Mouse (Mus musculus) retina, embryonic 14.5 days (tissue): ENCODE data around the gene Prr13.

Source experiments
- DNase-seq: peaks from one replicate; pipeline ENCODE4 v3.0.0-alpha.2; 2015; ENCODE audit warnings: low spot score

The Prr13 gene

DNA sequence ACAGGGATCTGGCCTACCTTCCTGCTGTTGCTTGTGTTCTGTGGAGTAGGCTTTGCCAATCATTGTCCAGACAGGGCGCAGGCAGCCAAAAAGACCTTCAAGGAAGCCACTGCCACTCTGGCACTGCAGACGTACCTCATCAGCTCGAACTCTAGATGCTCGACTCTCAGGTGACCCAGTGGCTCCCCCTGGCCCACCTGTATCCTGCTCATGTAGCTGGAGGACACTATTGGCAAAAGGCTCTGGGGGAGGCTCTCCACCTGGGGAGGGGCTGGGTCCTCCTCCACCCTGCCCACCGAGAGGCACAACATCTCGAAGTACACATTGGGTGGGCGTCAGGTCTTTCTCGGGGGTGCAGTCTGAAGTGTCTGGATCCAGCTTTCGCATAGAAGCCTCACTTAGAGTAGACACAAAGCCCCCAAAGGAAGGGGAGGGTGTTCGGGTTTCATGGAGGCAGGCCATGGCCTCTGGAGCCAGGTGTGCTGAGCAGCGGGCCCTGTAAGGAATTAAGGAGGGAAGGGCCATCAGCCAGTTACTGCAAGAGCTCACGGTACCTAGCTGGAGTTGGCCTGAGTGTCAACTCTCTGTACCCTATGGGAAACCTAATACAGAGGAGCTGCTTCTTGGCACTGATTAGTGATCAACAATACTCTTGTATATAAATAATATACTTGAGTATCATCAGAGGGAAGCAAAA is 46.4 kb downstream of the Prr13 start:
- DNase-seq = no peak

DNA sequence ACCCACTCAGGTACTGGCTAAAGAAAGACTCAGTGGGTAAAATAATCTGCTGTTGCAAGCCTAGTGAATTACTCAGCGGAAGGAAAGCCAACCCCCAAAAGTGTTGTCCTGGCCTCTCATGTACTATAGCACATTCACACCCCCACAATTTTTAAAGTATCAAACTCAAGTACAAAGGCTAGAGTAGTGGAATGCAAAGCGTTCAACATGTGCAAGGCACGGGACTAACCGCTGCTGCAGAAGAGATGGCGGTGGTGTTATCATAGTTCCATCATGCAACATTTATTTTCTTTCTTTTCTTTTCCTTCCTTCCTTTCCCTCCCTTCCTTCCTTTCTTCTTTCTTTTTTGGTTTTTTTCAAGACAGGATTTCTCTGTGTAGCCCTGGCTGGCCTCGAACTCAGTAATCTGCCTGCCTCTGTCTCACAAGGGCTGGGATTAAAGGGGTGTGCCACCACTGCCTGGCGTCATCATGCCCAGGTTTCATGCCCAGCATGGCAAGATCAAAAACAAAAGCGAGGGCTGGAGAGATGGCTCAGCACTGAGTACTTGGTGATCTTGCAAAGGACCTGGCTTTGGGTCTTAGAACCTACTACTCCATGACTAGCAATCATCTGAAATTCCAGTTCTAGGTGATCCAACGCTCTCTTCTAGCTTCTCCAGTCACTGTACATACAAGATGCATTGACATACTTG is 47.1 kb downstream of the Prr13 start:
- DNase-seq = no peak

DNA sequence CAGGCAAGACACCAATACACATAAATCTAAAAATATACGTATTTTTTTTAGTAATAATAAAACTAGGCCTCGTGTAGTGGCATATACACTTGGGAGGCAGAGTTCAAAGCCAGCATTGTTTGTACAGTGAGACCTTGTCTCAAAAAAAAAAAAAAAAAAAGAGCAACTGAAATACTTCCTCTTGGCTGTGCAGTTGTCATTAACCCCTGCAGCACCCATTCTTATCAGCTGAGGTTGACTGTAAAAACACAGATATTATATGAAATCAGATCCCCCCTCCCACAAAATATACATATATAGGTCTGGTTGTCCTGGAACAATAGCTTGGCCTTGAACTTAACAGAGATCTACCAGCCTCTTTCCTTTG is 47.6 kb downstream of the Prr13 start:
- DNase-seq = no peak

DNA sequence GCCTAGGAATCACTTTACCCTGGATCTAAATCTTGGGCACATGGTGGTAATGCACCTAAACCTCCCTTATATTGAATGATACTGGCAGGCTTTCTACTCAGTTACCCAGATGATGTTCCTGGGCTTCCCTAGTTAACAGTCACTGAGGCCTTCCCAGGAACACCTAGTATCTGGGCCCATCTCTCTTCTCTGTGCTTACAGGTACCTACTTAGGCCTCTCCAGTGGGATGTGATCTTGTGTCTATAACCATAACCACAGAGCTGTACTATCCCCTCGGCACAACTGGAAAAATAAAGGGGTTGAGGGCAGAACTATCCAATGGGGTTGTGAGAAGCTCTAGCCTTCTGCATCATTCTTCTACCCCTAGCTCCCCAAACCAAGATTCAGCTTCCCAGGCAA is 48.0 kb downstream of the Prr13 start:
- DNase-seq = no peak

DNA sequence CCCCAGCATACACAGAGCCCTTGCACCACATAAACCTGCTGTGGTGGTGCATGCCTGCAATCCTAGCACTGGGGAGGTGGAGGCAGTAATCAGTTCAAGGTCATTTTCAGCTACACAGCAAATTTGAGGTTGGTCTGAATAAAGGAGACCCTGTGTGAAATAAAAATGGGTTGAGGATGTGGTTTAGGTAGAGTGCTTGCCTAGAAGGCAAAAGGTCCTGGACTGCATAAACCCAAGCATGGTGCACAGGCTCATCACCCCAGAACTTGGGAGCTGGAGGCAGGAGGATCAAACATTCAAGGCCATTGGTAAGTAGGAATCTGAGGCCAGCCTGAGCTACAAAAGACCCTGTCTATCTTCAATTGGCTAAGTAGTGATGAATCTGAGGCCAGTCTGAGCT is 48.7 kb downstream of the Prr13 start:
- DNase-seq = no peak

DNA sequence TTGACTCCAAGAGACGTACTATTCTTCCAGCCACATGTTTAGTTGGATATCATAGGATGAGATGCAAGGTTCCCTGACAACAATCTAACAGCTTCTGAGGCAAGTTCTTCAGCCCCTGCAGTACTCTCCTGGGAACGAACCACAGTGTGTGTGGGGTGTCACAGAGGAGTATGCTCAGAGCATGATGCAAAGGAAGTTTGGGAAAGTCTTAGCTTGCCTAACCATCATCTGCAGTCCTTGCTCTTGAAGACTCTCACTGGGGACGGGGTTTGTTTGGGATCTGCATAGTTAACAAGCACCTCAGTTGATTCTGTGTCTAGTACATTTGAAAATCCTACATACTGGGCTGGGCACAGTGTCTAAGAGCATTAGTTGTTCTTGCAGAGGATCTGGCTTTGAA is 49.5 kb downstream of the Prr13 start:
- no peak for DNase-seq

DNA sequence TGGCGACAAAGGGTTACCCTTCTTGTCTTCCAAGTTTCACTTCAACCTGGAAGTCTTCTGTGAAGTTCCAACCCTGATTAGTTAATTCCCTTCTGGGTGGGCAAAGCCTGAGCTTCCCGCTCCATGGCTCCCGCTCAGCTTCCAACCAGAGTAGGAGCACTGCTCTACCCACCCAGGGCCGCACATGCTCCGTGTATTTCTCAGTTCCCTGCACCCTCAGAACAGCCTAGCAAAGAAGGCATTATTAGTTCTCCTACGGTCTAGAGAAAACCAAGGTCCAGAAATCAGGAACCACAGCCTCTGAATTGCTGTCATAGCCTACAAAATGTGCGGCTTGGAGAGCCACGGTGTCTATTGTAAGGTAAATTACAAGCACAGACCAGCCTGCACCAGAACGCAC is 51.3 kb downstream of the Prr13 start:
- DNase-seq = no peak

DNA sequence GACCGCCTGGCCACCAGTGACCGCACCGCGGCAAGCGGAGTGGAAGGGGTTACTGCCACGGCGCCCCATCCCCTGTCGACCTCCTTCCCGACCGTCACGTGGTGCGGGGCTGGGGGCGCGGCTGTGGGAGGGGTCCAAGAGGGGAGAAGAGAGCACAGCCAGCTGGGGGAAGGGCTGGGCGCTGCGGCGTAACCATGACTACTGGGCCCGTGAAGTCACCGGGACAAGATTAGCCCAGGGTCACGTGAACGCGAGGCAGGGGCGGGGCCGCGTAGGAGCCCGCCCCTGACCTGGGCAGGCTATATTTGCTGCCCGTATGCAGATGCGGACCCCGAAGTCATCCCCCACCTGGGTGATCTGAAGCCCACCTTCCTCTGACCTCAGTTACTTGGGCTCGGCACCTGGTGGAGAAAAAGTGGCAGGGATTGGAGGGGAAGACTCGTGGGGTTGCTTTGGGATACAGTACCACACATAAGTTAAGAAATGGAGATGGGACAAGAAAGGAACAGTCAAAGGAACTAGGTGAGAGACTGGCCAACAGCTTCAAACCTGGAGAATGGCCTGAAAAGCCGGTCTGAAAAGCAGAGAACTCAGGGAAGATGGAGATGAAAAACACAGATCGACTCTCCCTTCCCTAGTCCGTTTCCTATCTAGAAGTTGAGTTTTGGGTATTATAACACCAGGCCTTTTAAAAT is 51.9 kb downstream of the Prr13 start:
- peak; percentile 94 for DNase-seq

DNA sequence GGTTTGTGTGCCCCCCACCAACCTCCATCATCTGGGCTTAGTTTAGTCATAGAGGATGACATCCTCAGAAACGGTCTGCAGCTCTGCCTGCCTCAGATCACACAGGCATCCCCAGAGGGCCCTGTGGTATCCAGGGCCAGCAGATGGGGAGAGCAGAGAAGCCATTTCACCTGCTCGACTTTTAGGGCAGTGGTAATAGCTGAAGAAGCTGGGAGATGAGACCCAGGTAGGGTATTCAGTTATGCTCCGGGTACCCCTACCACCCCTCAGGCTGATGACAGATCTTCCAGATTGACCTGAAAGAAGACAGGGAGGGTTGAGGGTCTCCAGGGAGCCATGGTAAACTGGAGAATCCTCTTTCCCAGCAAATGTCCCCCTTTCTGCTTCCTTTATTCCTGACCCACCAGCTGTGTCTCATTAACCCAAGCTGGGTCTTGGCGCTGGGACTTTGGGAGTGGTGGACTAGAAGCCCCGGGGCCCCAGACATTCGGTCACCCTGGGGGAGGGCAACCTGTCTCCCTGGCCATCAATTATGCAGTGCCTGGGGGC is 52.5 kb downstream of the Prr13 start:
- DNase-seq = peak; percentile 62

DNA sequence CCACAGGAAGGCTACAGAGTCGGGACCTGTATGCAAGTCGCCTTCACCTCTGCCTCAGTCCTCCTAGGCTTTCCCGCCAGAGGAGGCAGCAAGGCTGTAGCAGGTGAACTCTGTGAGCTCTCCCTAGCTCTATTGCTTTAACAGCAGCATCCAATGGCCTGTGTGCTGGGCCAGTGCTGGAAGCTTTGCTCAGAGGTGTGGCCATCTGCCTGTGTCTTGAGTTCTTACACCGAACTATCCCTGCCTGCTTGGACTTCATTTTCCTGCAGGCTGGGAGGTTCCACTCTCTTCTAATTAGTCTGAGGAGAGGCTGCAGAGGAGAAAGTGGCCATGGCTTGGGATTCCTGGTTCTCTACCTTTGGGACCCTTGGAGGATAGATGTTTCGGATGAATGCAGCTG is 53.2 kb downstream of the Prr13 start:
- DNase-seq = no peak
